Mouse (Mus musculus) olfactory bulb, adult 2 months (tissue): ENCODE data around the gene Smco4. TPM values are rescaled to one million over a fixed set of nuclear protein-coding genes. Genes with fewer than 3 reads are reported as not detected.
"Not testable (repeated sequence)": the region's sequence is repeated elsewhere in the genome, so short reads cannot be mapped to it uniquely, and the experiment has no call there.

Source experiments
- H3K27ac ChIP-seq: fragments of 200-500 bp; 2 replicates; pipeline ENCODE4 v1.5.1; 2012; ENCODE audit warnings: low read depth, low read length; ENCODE audit not compliant: insufficient read depth
- H3K4me1 ChIP-seq: fragments of 200-500 bp; 2 replicates; pipeline ENCODE4 v1.6.1; 2012; ENCODE audit warnings: low read length; ENCODE audit not compliant: control insufficient read depth, insufficient read depth
- H3K4me3 ChIP-seq: fragments of 200-500 bp; 2 replicates; pipeline ENCODE4 v1.5.1; 2012; ENCODE audit warnings: mild to moderate bottlenecking, low read depth, low read length, moderate library complexity; ENCODE audit not compliant: insufficient read depth
- CTCF ChIP-seq: fragments of 200-500 bp; IDR thresholded peaks from 2 replicates; pipeline ENCODE4 v1.5.1; 2012; ENCODE audit warnings: low read depth, mild to moderate bottlenecking, low read length, moderate library complexity; ENCODE audit not compliant: insufficient read depth
- POLR2A ChIP-seq: fragments of 200-500 bp; IDR thresholded peaks from 2 replicates; pipeline ENCODE4 v1.6.1; 2012; ENCODE audit warnings: mild to moderate bottlenecking, low read depth, low read length, moderate library complexity; ENCODE audit not compliant: insufficient read depth
- WGBS: fragments of 180-500 bp; shearing (Covaris S2); methylation state at CpG from one replicate; pipeline ENCODE4 v1.1.7; 2018; 5-methylcytosine and 5-hydroxymethylcytosine counted together
- polyA plus RNA-seq: library from polyadenylated mRNA; stranded (reverse); fragments of >200 nt; gene quantifications from 2 replicates; pipeline ENCODE4 v1.2.4, GENCODE M21; 2012; ENCODE audit warnings: low replicate concordance; ENCODE audit not compliant: missing spikeins, insufficient read depth, insufficient read length

Gene Smco4
- polyA plus RNA-seq, 1 experiment, result not detected

- no peak overlapping the region for H3K4me3 ChIP-seq
- no peak overlapping the region for H3K27ac ChIP-seq
- TF ChIP-seq POLR2A (no peak), CTCF (no peak)
- H3K4me1 ChIP-seq, result no peaks in the 10 kb centered on the region
- 90% methylated on average over 11 of the region's 11 CpGs for WGBS
These were observed 40.3 kb downstream of the Smco4 start for GRCm38 (mm10) chr9:15533336-15534070.

- Histone ChIP-seq H3K4me1 (no peaks in the 10 kb centered on the region), H3K4me3 (no peak overlapping the region), H3K27ac (no peak overlapping the region)
- 97% methylated on average over 2 of the region's 2 CpGs for WGBS
- TF ChIP-seq CTCF (no peak), POLR2A (no peak)
These were observed 40.9 kb downstream of the Smco4 start for GRCm38 (mm10) chr9:15534110-15534509.

- Histone ChIP-seq H3K27ac (no peak overlapping the region), H3K4me3 (no peak overlapping the region), H3K4me1 (no peaks in the 10 kb centered on the region)
- 54% methylated on average over 5 of the region's 5 CpGs for WGBS
- TF ChIP-seq POLR2A, result no peak
- TF ChIP-seq CTCF, result no peak
These were observed 42.2 kb downstream of the Smco4 start for GRCm38 (mm10) chr9:15535418-15535817.

- Histone ChIP-seq H3K27ac (no peak overlapping the region), H3K4me1 (no peaks in the 10 kb centered on the region), H3K4me3 (no peak overlapping the region)
- TF ChIP-seq CTCF (no peak), POLR2A (no peak)
- WGBS, result 90% methylated on average over 5 of the region's 5 CpGs
These were observed 43.7 kb downstream of the Smco4 start for GRCm38 (mm10) chr9:15536861-15537426.

- Histone ChIP-seq H3K4me3 (no peak overlapping the region), H3K4me1 (no peaks in the 10 kb centered on the region), H3K27ac (no peak overlapping the region)
- whole genome bisulfite sequencing, result 96% methylated on average over 3 of the region's 3 CpGs
- no peak for TF ChIP-seq POLR2A
- no peak for TF ChIP-seq CTCF
These were observed 44.3 kb downstream of the Smco4 start for GRCm38 (mm10) chr9:15537455-15538048.

- Histone ChIP-seq H3K4me3 (no peak overlapping the region), H3K27ac (no peak overlapping the region), H3K4me1 (no peaks in the 10 kb centered on the region)
- WGBS, result 89% methylated on average over 8 of the region's 8 CpGs
- TF ChIP-seq POLR2A, result no peak
- TF ChIP-seq CTCF, result no peak
These were observed 45.8 kb downstream of the Smco4 start for GRCm38 (mm10) chr9:15538979-15539533.

- Histone ChIP-seq H3K4me1 (no peaks in the 10 kb centered on the region), H3K4me3 (no peak overlapping the region), H3K27ac (no peak overlapping the region)
- WGBS, result 85% methylated on average over 5 of the region's 5 CpGs
- TF ChIP-seq CTCF (no peak), POLR2A (no peak)
These were observed 48.6 kb downstream of the Smco4 start for GRCm38 (mm10) chr9:15541735-15542354.

GRCm38 (mm10) chr9:15550461-15550961, 57.3 kb downstream of the Smco4 start:
- no peak for TF ChIP-seq POLR2A
- TF ChIP-seq CTCF, result no peak
- no peak overlapping the region for H3K27ac ChIP-seq
- WGBS, result 86% methylated on average over 4 of the region's 4 CpGs
- no peaks in the 10 kb centered on the region for H3K4me1 ChIP-seq
- H3K4me3 ChIP-seq, result no peak overlapping the region

GRCm38 (mm10) chr9:15551073-15551472, 57.8 kb downstream of the Smco4 start:
- H3K4me3 ChIP-seq, H3K27ac ChIP-seq, H3K4me1 ChIP-seq: not testable (repeated sequence)
- WGBS, result 90% methylated on average over 6 of the region's 6 CpGs
